Mouse (Mus musculus): ENCODE data around the gene Txndc12.

DNA sequence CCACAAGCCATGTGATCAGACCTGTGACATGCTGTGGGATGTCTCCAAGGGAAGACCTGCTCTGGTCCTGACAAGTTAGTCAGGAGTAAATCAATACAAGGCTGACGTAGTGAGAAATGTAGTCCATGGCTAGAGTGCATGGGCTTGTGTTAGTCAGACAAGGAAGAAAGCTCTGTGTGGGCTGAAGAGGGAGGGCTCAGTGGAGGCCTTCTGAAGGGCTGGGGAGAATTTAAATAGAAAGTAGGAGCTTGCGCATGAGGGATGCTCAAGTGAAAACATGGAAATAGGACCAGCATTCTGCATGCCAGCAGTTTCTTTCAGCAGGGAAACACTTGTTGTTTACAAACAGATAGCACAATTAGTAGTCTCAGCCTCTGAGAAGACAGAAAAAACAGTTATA is 30.9 kb upstream of the Txndc12 start:
- TF ChIP-seq CTCF (IDR thresholded peaks at IDR 0.05; ENCODE audit: low read depth, low read length), result no peak
- no peak for TF ChIP-seq POLR2A (IDR thresholded peaks at IDR 0.05; ENCODE audit: insufficient read depth, low read length)

All from ES-Bruce4 (cell line).